Mouse (Mus musculus) ovary, adult 2 months (tissue): ENCODE results near the gene Plekha8. TPM values are rescaled to one million over a fixed set of nuclear protein-coding genes. Genes with fewer than 3 reads are reported as not detected.

Experiments used
- polyA plus RNA-seq: library from polyadenylated mRNA; depleted of rRNA; stranded (reverse); fragments of >200 nt; gene quantifications from 2 replicates; pipeline ENCODE4 v1.2.3, GENCODE M21; 2012; rRNA removed

The Plekha8 gene
- 9.8 and 10.7 TPM in 2 replicates for polyA plus RNA-seq

DNA sequence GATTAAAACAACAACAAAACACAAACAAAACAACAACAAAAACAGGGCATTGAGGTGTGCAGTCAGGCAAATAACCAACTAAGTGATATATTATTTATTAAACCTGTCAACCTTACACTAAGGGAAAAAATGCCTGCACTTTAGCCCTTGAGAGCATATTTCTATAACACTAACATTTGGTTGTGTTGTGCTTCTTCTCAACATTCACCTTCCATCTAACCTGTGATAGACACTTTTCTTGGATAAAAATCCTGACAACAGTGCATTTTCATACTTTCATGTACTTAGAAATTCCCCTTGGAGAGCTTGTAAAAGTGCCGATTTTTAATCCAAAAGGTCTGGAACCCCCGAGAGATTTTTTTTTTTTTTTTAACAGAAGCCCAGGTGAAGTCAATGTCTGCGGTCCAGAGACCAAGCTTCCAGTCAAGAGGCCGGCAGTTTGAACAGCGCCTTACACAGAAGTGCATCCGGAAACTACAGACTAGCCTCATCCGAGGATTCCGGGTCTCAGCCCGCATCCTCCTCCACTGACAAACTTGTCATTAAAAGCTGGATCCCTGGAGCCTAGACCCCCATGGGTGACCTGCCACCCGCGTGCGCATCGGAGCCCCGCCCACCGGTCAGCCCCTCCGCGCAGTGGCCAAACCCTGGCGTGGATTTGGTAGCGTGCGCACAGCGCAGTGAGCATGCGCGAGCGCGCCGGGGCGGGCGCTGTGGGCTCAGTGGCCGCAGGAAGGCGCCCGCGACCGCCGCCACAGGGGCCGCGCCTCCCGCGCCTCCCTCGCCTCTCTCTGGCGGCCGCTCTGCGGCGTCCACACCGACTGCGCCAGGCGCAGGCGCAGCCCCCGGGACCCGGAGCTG, at the start of gene Plekha8:
TSS of gene Plekha8 (plus strand) at position 643 of the 861 bp plus-strand sequence.

DNA sequence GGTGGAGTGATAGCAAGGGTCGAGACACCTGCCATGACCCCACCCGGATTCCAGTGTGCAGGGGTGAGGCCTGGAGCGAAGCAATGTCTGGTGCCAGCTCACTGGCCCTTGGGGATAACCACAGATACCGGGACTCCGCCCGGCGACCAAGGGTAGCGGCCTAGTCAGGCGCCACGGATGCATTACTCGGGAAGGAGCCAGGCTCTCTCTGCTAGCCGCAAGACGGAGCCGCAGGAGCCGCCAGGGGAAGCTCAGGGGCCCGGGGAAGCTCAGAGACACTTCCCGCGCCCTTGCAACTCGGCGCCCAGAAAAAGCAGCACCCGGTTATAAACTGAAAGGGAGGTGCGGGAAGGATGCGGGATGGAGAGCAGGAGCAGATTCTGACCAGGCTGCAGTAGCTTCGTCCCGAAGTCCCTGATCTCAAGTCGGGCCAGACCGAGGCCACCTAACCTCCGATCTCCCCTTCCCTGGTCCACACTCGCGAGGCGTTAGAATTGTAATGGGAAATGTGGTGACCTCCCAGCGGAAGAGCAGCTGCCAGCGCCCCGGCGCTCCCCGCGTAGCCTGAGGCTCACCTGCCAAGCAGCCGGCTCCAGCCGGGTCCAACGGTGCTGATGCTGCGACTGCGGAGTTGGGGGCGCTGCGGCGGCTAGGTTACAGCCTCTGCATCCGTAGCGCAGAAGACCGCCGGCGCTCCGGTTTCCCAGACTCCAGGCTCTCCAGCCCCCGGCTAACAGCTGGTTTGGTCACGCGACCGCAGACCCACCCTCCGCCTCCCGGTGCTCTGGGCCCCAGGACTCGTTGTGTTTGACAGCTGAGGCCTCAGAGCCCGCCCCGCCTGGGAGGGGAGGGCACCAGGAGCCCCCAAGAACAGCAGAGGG, 29.0 kb upstream of the Plekha8 start, which contains the start of gene Scrn1:
TSS of gene Scrn1 (minus strand) at position 825 of the 881 bp plus-strand sequence.

DNA sequence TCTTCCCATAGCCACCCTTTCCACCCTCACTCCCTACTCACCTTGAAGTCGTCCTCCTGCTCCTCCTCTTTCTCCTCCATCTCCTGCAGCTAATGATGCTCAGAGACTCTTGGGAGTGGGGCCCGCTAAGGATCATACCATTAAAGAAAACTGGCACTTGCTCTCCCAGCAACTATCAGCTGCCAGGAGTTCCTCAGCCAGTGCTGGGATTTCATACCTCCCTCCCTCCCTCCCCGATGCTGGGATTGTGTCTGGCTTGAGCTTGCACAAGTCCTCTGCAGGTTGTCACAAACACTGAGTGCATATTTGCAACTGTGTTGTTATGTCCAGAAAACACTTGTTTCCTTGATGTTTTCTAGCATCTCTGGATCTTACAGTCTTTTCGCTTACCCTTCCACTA, 2.3 kb downstream of the Plekha8 start, which contains the start of gene Fkbp14:
TSS of gene Fkbp14 (minus strand) at position 101 of the 400 bp plus-strand sequence.

DNA sequence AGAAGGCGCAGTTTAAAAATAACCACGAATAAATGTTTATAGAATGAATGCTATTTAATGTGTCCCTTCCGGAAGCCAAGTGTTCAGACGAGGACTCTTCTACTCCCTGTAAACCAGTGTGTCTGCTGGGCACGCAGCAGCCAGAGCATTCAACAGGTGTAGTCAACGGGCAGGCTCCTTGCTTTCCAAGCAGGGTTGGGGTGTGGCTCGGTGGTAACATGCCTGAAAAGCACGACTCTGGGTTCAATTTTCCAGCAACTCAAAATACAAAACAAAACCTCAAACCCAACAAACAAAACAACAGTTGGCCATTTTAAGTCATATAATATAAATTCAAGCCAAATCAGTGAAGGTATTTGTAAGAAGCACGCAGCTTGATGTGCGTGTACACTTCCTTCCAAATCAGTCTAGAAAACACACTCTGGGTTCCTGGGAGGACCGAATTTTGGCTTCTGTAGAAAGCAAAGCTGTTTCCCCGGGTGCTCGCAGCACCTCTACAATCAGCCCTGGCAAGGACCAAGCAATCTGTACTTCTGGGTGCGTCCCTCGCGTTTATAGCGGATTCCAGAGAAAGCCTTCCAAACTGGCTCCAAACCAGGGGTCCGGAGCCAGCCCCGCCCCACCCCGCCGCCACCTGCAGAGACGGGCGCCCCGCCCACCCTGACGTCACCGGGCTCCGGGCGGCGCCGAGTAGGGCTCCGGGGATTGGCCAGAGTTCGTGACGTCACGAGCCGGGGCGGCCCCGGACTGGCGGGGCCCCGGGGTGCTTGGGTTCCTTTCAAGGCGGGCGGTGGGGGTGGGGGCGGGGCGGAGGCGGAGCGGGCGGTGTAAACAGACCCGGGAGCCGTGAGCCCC, 86.2 kb downstream of the Plekha8 start, which contains the start of gene Mturn:
TSS of gene Mturn (plus strand) at position 734 of the 855 bp plus-strand sequence.

Other genes starting within 250 kb of the Plekha8 start
- 1.5 and 1.8 TPM in 2 replicates for gene Wipf3, start 165.5 kb upstream of the Plekha8 start, polyA plus RNA-seq
- 10.4 and 13.6 TPM in 2 replicates for gene Scrn1, start 28.6 kb upstream of the Plekha8 start, polyA plus RNA-seq
- gene Fkbp14, start 2.2 kb downstream of the Plekha8 start, polyA plus RNA-seq: 8.8 and 9.5 TPM in 2 replicates
- 12.7 and 25.9 TPM in 2 replicates for gene Mturn, start 86.5 kb downstream of the Plekha8 start, polyA plus RNA-seq
- gene Znrf2, start 221.8 kb downstream of the Plekha8 start, polyA plus RNA-seq: 12.1 and 43.5 TPM in 2 replicates